Mouse (Mus musculus): ENCODE measurements at regions not wholly inside any gene's neighbourhood (a gene's known extent, or its start where the extent isn't known, plus 50 kb on each side); places are given as distances from the start of the nearest gene placed in this dataset.
A peak's percentile ranks its signal among the peaks of the same experiment; 100 is the strongest.

GRCm38 (mm10) chr12:109845602-109845906, 245.4 kb upstream of the Rtl1 start:
- Histone ChIP-seq H3K4me1 (peaks cover 34% of the 10 kb centered on the region), H3K27me3 (ENCODE audit: poor library complexity, severe bottlenecking) (no peaks in the 10 kb centered on the region; the same call in 1 of the 2 replicates), H3K27ac (peak overlapping the region; percentile 66), H3K9me3 (no peaks in the 10 kb centered on the region), H3K36me3 (replicated peaks) (no peaks in the 10 kb centered on the region), H3K4me3 (no peak overlapping the region)
- 40% methylated on average over 5 of the region's 5 CpGs for WGBS
- no peak for DNase-seq (ENCODE audit: extremely low spot score, low spot score)

DNA sequence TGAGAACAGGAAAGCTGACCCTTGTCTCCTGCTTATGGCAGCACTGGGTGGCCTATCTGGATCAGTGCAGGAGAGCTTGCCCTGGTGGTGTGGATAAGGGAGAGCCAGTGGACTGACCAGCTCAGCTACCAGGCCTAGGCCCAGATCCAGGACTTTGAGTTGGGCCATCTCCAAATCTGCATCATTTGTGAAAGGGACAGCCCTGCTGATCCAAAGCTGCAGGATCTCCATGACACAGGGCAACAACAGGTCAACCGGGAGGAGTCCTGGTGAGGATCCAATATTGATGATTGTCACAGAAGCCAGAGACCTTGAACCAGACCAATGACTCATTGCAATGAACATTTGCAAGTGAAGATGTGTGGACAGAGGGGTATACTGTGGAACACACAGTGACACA, 256.2 kb upstream of the Rtl1 start:
- H3K4me1 ChIP-seq, result peaks cover 20% of the 10 kb centered on the region
- H3K9me3 ChIP-seq, result no peaks in the 10 kb centered on the region
- H3K27ac ChIP-seq, result no peak overlapping the region
- no peak for DNase-seq (ENCODE audit: extremely low spot score, low spot score)
- no peak overlapping the region for H3K4me3 ChIP-seq
- no peaks in the 10 kb centered on the region for H3K36me3 ChIP-seq (replicated peaks)
- H3K27me3 ChIP-seq (ENCODE audit: poor library complexity, severe bottlenecking), result no peaks in the 10 kb centered on the region
- 97% methylated on average over 1 of the region's 1 CpGs for WGBS

- DNase-seq (ENCODE audit: extremely low spot score, low spot score), result no peak
- Histone ChIP-seq H3K4me3 (no peak overlapping the region), H3K27ac (0 out of 2 replicates have a peak overlapping the region, but pooled peaks have one; percentile 26), H3K36me3 (replicated peaks) (no peaks in the 10 kb centered on the region), H3K9me3 (no peaks in the 10 kb centered on the region), H3K4me1 (peaks cover 20% of the 10 kb centered on the region), H3K27me3 (ENCODE audit: poor library complexity, severe bottlenecking) (no peaks in the 10 kb centered on the region)
- 70% methylated on average over 4 of the region's 4 CpGs for WGBS
Observed at GRCm38 (mm10) chr12:109857705-109858104, 257.6 kb upstream of the Rtl1 start.

- no peaks in the 10 kb centered on the region for H3K4me1 ChIP-seq
- H3K36me3 ChIP-seq (replicated peaks), result no peaks in the 10 kb centered on the region
- no peaks in the 10 kb centered on the region for H3K27me3 ChIP-seq (ENCODE audit: poor library complexity, severe bottlenecking)
- DNase-seq (ENCODE audit: extremely low spot score, low spot score), result no peak
- no peak overlapping the region for H3K27ac ChIP-seq
- no peaks in the 10 kb centered on the region for H3K9me3 ChIP-seq
- whole genome bisulfite sequencing, result 87% methylated on average over 4 of the region's 4 CpGs
- H3K4me3 ChIP-seq, result no peak overlapping the region
Observed at GRCm38 (mm10) chr12:109864826-109865225, 264.7 kb upstream of the Rtl1 start.

DNA sequence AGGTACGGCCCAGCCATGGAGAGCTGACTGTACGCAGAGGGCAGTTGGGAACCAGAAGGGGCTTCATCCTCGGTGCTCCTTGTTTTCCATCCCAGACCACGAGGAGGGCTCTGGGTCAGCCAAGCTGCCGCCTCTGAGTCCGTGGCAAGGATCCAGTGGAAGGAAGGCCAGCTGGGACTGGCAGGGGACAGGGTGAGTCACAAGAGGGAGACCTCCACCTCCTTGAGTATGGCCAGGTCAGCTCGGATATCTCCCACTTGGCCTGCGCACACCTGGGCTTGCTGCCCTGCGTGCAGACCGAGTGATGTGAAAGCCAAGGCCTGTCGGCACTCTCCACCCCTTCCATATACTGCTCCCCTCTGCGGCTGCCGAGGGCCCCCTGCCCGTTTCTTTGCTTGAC, 270.9 kb upstream of the Rtl1 start:
- WGBS, result 90% methylated on average over 14 of the region's 14 CpGs
- Histone ChIP-seq H3K4me3 (no peak overlapping the region), H3K27me3 (ENCODE audit: poor library complexity, severe bottlenecking) (no peaks in the 10 kb centered on the region), H3K27ac (no peak overlapping the region), H3K9me3 (no peaks in the 10 kb centered on the region), H3K4me1 (no peaks in the 10 kb centered on the region), H3K36me3 (replicated peaks) (no peaks in the 10 kb centered on the region)
- DNase-seq (ENCODE audit: extremely low spot score, low spot score), result no peak

GRCm38 (mm10) chr12:109874466-109874865, 274.3 kb upstream of the Rtl1 start:
- Histone ChIP-seq H3K36me3 (replicated peaks) (no peaks in the 10 kb centered on the region), H3K4me1 (no peaks in the 10 kb centered on the region), H3K27me3 (ENCODE audit: poor library complexity, severe bottlenecking) (no peaks in the 10 kb centered on the region), H3K4me3 (no peak overlapping the region), H3K9me3 (no peaks in the 10 kb centered on the region), H3K27ac (no peak overlapping the region)
- DNase-seq (ENCODE audit: extremely low spot score, low spot score), result no peak
- WGBS, result 83% methylated on average over 7 of the region's 7 CpGs

- H3K9me3 ChIP-seq, result no peaks in the 10 kb centered on the region
- H3K36me3 ChIP-seq (replicated peaks), result no peaks in the 10 kb centered on the region
- H3K4me3 ChIP-seq, result no peak overlapping the region
- peaks cover 12% of the 10 kb centered on the region for H3K4me1 ChIP-seq
- H3K27me3 ChIP-seq (ENCODE audit: poor library complexity, severe bottlenecking), result no peaks in the 10 kb centered on the region
- peak overlapping the region; percentile 40; the same call in 1 of the 2 replicates for H3K27ac ChIP-seq
- DNase-seq (ENCODE audit: extremely low spot score, low spot score), result no peak
- 56% methylated on average over 3 of the region's 3 CpGs for WGBS
Observed at GRCm38 (mm10) chr12:109881108-109881507, 281.0 kb upstream of the Rtl1 start.

GRCm38 (mm10) chr12:109891206-109891605, 291.1 kb upstream of the Rtl1 start:
- no peak overlapping the region for H3K27ac ChIP-seq
- DNase-seq (ENCODE audit: extremely low spot score, low spot score), result no peak
- H3K9me3 ChIP-seq, result no peaks in the 10 kb centered on the region
- no peak overlapping the region for H3K4me3 ChIP-seq
- H3K36me3 ChIP-seq (replicated peaks), result no peaks in the 10 kb centered on the region
- H3K27me3 ChIP-seq (ENCODE audit: poor library complexity, severe bottlenecking), result no peaks in the 10 kb centered on the region
- 83% methylated on average over 2 of the region's 2 CpGs for WGBS
- H3K4me1 ChIP-seq, result no peaks in the 10 kb centered on the region

DNA sequence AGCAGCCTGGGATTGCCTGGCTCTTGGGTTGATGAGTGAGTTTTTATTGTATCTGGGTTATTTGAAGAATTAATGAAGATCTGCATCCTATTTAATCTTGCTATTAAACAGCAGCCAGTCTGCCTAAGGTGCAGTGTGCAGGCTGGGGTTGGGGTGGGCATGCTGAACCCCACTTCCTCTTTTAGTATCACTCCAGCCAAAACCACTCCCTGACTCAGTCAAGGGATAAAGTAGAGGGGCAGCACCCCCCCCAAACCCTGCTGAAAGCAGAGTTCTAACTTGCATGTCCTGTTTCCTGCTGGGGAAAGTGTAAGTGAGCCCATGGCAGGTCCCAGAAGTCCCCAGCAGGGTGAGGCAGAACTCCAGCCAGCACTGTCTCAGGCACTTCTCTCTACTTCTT, 292.7 kb upstream of the Rtl1 start:
- Histone ChIP-seq H3K27me3 (ENCODE audit: poor library complexity, severe bottlenecking) (no peaks in the 10 kb centered on the region), H3K4me1 (peaks cover 3% of the 10 kb centered on the region), H3K27ac (no peak overlapping the region), H3K9me3 (no peaks in the 10 kb centered on the region), H3K4me3 (no peak overlapping the region), H3K36me3 (replicated peaks) (no peaks in the 10 kb centered on the region)
- DNase-seq (ENCODE audit: extremely low spot score, low spot score), result no peak

DNA sequence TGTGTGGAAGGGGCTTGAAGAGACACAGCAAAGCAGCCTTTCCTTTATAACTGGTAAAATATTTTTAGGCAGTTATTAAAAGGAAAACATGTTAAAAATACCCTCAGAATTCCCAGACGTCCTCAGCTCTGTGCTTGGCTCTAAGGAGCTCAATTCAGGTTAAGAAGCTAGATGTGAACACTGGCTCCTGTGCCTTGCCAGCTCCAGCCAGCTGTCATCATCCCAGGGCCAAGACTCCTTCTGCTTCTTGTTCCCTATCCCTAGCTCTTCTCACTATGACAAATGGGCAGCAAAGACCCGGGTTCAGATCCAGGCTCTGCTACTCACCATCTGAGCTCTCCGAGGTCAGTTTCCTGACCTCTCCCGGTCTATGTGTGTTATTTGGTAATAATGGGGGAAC, 293.5 kb upstream of the Rtl1 start:
- peaks cover 7% of the 10 kb centered on the region for H3K4me1 ChIP-seq
- 77% methylated on average over 4 of the region's 4 CpGs for WGBS
- H3K27ac ChIP-seq, result no peak overlapping the region
- H3K9me3 ChIP-seq, result no peaks in the 10 kb centered on the region
- no peak overlapping the region for H3K4me3 ChIP-seq
- no peaks in the 10 kb centered on the region for H3K36me3 ChIP-seq (replicated peaks)
- no peaks in the 10 kb centered on the region for H3K27me3 ChIP-seq (ENCODE audit: poor library complexity, severe bottlenecking)
- no peak for DNase-seq (ENCODE audit: extremely low spot score, low spot score)

DNA sequence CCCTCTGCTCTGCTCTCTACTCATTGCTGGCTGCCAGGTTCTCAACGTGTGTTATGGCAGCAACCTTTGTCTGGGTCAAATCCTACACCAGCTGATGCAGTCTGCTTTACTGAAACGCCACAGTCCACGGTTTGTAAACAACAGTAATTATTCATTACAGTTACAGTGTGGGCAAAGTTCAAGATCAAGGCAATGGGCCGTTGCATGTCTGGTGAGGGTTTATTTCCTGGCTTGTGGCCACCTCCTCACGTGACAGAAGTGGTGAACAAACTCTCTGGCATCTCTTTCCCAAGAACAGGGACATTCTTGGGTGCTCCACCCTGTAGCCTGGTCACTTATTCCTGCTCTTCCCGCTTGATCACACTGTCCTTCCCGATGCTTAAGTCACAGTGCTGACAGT, 295.3 kb upstream of the Rtl1 start:
- no peak overlapping the region for H3K27ac ChIP-seq
- no peak overlapping the region for H3K4me3 ChIP-seq
- H3K9me3 ChIP-seq, result no peaks in the 10 kb centered on the region
- H3K27me3 ChIP-seq (ENCODE audit: poor library complexity, severe bottlenecking), result no peaks in the 10 kb centered on the region
- 91% methylated on average over 7 of the region's 7 CpGs for WGBS
- peaks cover 7% of the 10 kb centered on the region for H3K4me1 ChIP-seq
- no peak for DNase-seq (ENCODE audit: extremely low spot score, low spot score)
- no peaks in the 10 kb centered on the region for H3K36me3 ChIP-seq (replicated peaks)

DNA sequence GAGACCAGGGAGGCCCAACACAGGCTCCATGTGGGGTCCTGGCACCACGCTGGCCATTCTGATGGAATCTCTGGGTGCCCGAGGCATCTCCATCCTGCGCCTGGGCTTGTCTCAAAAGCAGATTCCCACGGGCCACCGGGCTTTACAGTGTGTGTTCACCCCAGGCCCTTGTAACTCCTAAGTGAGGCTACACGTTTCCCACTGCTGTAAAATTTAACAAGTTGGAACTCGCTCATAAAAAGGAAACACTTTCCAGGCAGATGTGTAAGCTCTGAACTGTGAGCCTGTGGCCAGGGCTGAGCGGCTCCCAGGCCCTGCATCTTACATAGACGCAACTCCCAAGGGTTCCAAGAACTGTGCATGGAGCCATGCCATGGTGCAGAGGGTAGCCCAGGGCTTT, 296.3 kb upstream of the Rtl1 start:
- Histone ChIP-seq H3K27me3 (ENCODE audit: poor library complexity, severe bottlenecking) (no peaks in the 10 kb centered on the region), H3K27ac (no peak overlapping the region), H3K4me1 (peaks cover 7% of the 10 kb centered on the region), H3K36me3 (replicated peaks) (no peaks in the 10 kb centered on the region), H3K9me3 (no peaks in the 10 kb centered on the region), H3K4me3 (no peak overlapping the region)
- WGBS, result 92% methylated on average over 9 of the region's 9 CpGs
- no peak for DNase-seq (ENCODE audit: extremely low spot score, low spot score)

DNA sequence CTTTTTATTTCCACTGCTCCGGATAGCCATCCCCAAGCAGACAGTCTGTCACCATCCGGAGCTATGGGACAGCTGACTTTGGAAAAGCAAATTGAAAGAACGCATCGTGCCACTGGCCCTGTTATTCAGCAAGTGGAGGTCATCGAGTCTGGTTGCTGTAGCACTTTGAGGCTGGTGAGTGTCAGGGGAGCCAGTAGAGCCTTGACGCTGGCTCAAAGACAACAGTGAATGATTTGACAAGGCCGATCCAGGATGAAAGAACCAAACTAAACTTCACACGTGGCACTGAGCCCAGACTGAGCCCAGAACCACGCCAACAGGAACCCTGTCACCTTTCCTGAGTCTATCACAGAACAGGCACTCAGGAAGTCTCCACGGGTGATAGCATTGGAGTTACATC, 296.8 kb upstream of the Rtl1 start:
- no peak for DNase-seq (ENCODE audit: extremely low spot score, low spot score)
- no peaks in the 10 kb centered on the region for H3K27me3 ChIP-seq (ENCODE audit: poor library complexity, severe bottlenecking)
- H3K9me3 ChIP-seq, result peaks cover 3% of the 10 kb centered on the region; the same call in 1 of the 2 replicates
- no peaks in the 10 kb centered on the region for H3K36me3 ChIP-seq (replicated peaks)
- H3K27ac ChIP-seq, result no peak overlapping the region
- H3K4me3 ChIP-seq, result no peak overlapping the region
- WGBS, result 90% methylated on average over 10 of the region's 10 CpGs
- peaks cover 7% of the 10 kb centered on the region for H3K4me1 ChIP-seq

GRCm38 (mm10) chr12:109897861-109898385, 297.8 kb upstream of the Rtl1 start:
- Histone ChIP-seq H3K36me3 (replicated peaks) (no peaks in the 10 kb centered on the region), H3K27ac (peak overlapping the region; percentile 7; the same call in 1 of the 2 replicates), H3K27me3 (ENCODE audit: poor library complexity, severe bottlenecking) (no peaks in the 10 kb centered on the region), H3K4me1 (peaks cover 7% of the 10 kb centered on the region), H3K9me3 (peaks cover 3% of the 10 kb centered on the region; the same call in 1 of the 2 replicates), H3K4me3 (no peak overlapping the region)
- no peak for DNase-seq (ENCODE audit: extremely low spot score, low spot score)
- 67% methylated on average over 11 of the region's 11 CpGs for WGBS

Data from forebrain, embryonic 10.5 days (tissue).